Mouse (Mus musculus) hindbrain, embryonic 16.5 days (tissue): ENCODE data around the gene Cd164l2. TPM values are rescaled to one million over a fixed set of nuclear protein-coding genes. Genes with fewer than 3 reads are reported as not detected.

Experiments used
- ATAC-seq: fragments of 200-750 bp; cut with Nextera tagmentation; 2 replicates; pipeline ENCODE4 v1.8.0; 2017; ENCODE audit warnings: moderate TSS enrichment, moderate library complexity
- H3K27ac ChIP-seq: fragments of 300-500 bp; sonication (generic); 2 replicates; pipeline ENCODE4 v1.5.1; 2014; ENCODE audit warnings: low read depth, mild to moderate bottlenecking, control low read depth, low read length, moderate library complexity
- H3K27me3 ChIP-seq: fragments of 300-500 bp; sonication (generic); replicated peaks from 2 replicates; pipeline ENCODE4 v1.6.1; 2014; ENCODE audit warnings: low read length; ENCODE audit not compliant: control insufficient read depth, insufficient read depth
- H3K36me3 ChIP-seq: fragments of 300-500 bp; sonication (generic); 2 replicates; pipeline ENCODE4 v1.6.1; 2014; ENCODE audit warnings: mild to moderate bottlenecking, low read length, moderate library complexity, mixed read lengths; ENCODE audit not compliant: control insufficient read depth, insufficient read depth
- H3K4me1 ChIP-seq: fragments of 300-500 bp; sonication (generic); 2 replicates; pipeline ENCODE4 v1.6.1; 2014; ENCODE audit warnings: low read depth, low read length; ENCODE audit not compliant: control insufficient read depth, insufficient read depth
- H3K4me2 ChIP-seq: fragments of 300-500 bp; sonication (generic); 2 replicates; pipeline ENCODE4 v1.6.1; 2014; ENCODE audit warnings: mild to moderate bottlenecking, low read length, control low read depth, moderate library complexity
- H3K4me3 ChIP-seq: fragments of 300-500 bp; sonication (generic); 2 replicates; pipeline ENCODE4 v1.5.1; 2014; ENCODE audit warnings: mild to moderate bottlenecking, low read length, control low read depth, moderate library complexity
- H3K9ac ChIP-seq: fragments of 300-500 bp; sonication (generic); 2 replicates; pipeline ENCODE4 v1.6.1; 2014; ENCODE audit warnings: low read depth, mild to moderate bottlenecking, control low read depth, low read length, moderate library complexity
- H3K9me3 ChIP-seq: fragments of 300-500 bp; sonication (generic); 2 replicates; pipeline ENCODE4 v1.6.1; 2014; ENCODE audit warnings: mild to moderate bottlenecking, low read length, moderate library complexity; ENCODE audit not compliant: control insufficient read depth
- WGBS: fragments of 180-500 bp; shearing (Covaris S2); extraction: QIAGEN DNeasy Blood & Tissue Kit; methylation state at CpG from one replicate; pipeline ENCODE4 v1.1.7; 2014; 5-methylcytosine and 5-hydroxymethylcytosine counted together
- polyA plus RNA-seq: library from polyadenylated mRNA; unstranded; fragments of >200 nt; fragmentation: Nextera tagmentation; extraction: Ambion mirVana; gene quantifications from 2 replicates; pipeline ENCODE4 v1.2.1, GENCODE M21; 2015

The Cd164l2 gene
- polyA plus RNA-seq, 1 experiment from 2014 or later = 8.3 TPM

GRCm38 (mm10) chr4:133242710-133243109, 30.8 kb downstream of the Cd164l2 start:
- no peak for ATAC-seq
- Histone ChIP-seq H3K36me3 (no peaks in the 10 kb centered on the region), H3K4me1 (peaks cover 7% of the 10 kb centered on the region), H3K27me3 (peaks cover 47% of the 10 kb centered on the region), H3K9ac (no peak overlapping the region), H3K9me3 (no peaks in the 10 kb centered on the region), H3K4me3 (no peak overlapping the region), H3K4me2 (no peak overlapping the region), H3K27ac (no peak overlapping the region)
- WGBS = 49% methylated on average over 9 of the region's 9 CpGs

- H3K4me2 ChIP-seq = no peak overlapping the region
- H3K27ac ChIP-seq = no peak overlapping the region
- H3K4me1 ChIP-seq = peaks cover 7% of the 10 kb centered on the region
- H3K27me3 ChIP-seq = peaks cover 51% of the 10 kb centered on the region
- H3K9me3 ChIP-seq = no peaks in the 10 kb centered on the region
- no peak for ATAC-seq
- no peak overlapping the region for H3K4me3 ChIP-seq
- WGBS = 39% methylated on average over 13 of the region's 13 CpGs
- no peaks in the 10 kb centered on the region for H3K36me3 ChIP-seq
- H3K9ac ChIP-seq = no peak overlapping the region
These were observed 31.6 kb downstream of the Cd164l2 start for GRCm38 (mm10) chr4:133243538-133243937.

- Histone ChIP-seq H3K4me1 (peaks cover 7% of the 10 kb centered on the region), H3K4me3 (no peak overlapping the region), H3K9me3 (no peaks in the 10 kb centered on the region), H3K27ac (no peak overlapping the region), H3K27me3 (peaks cover 51% of the 10 kb centered on the region), H3K36me3 (no peaks in the 10 kb centered on the region), H3K4me2 (no peak overlapping the region), H3K9ac (no peak overlapping the region)
- 94% methylated on average over 1 of the region's 1 CpGs for whole genome bisulfite sequencing
- ATAC-seq = no peak
These were observed 32.4 kb downstream of the Cd164l2 start for GRCm38 (mm10) chr4:133244289-133244688.

- no peak for ATAC-seq
- Histone ChIP-seq H3K4me2 (no peak overlapping the region), H3K36me3 (no peaks in the 10 kb centered on the region), H3K27me3 (peaks cover 63% of the 10 kb centered on the region), H3K9ac (no peak overlapping the region), H3K4me1 (peaks cover 9% of the 10 kb centered on the region), H3K9me3 (no peaks in the 10 kb centered on the region), H3K27ac (no peak overlapping the region), H3K4me3 (no peak overlapping the region)
- WGBS = 33% methylated on average over 15 of the region's 15 CpGs
These were observed 35.1 kb downstream of the Cd164l2 start for GRCm38 (mm10) chr4:133247072-133247471.

- Histone ChIP-seq H3K4me1 (peaks cover 9% of the 10 kb centered on the region), H3K9me3 (no peaks in the 10 kb centered on the region), H3K36me3 (no peaks in the 10 kb centered on the region), H3K27ac (no peak overlapping the region), H3K4me3 (no peak overlapping the region), H3K4me2 (no peak overlapping the region), H3K9ac (no peak overlapping the region), H3K27me3 (peaks cover 62% of the 10 kb centered on the region)
- WGBS = 82% methylated on average over 13 of the region's 13 CpGs
- no peak for ATAC-seq
These were observed 36.0 kb downstream of the Cd164l2 start for GRCm38 (mm10) chr4:133247806-133248449.

GRCm38 (mm10) chr4:133250609-133251008, 38.7 kb downstream of the Cd164l2 start:
- peak overlapping the region; percentile 34 for H3K4me3 ChIP-seq
- no peak; the same call in 1 of the 2 replicates for ATAC-seq
- H3K4me1 ChIP-seq = peaks cover 9% of the 10 kb centered on the region
- peak overlapping the region; percentile 55 for H3K9ac ChIP-seq
- no peaks in the 10 kb centered on the region for H3K36me3 ChIP-seq
- H3K4me2 ChIP-seq = peak overlapping the region; percentile 56
- no peaks in the 10 kb centered on the region for H3K9me3 ChIP-seq
- WGBS = 4% methylated on average over 22 of the region's 22 CpGs
- H3K27me3 ChIP-seq = peaks cover 53% of the 10 kb centered on the region
- H3K27ac ChIP-seq = no peak overlapping the region

- H3K27ac ChIP-seq = no peak overlapping the region
- H3K36me3 ChIP-seq = no peaks in the 10 kb centered on the region
- peak overlapping the region; percentile 55 for H3K9ac ChIP-seq
- 2% methylated on average over 31 of the region's 31 CpGs for WGBS
- peaks cover 9% of the 10 kb centered on the region for H3K4me1 ChIP-seq
- peaks cover 51% of the 10 kb centered on the region for H3K27me3 ChIP-seq
- H3K4me2 ChIP-seq = peak overlapping the region; percentile 56
- peak overlapping the region; percentile 34 for H3K4me3 ChIP-seq
- no peaks in the 10 kb centered on the region for H3K9me3 ChIP-seq
- no peak for ATAC-seq
These were observed 39.3 kb downstream of the Cd164l2 start for GRCm38 (mm10) chr4:133251214-133251613.

GRCm38 (mm10) chr4:133252089-133252488, 40.2 kb downstream of the Cd164l2 start:
- H3K36me3 ChIP-seq = no peaks in the 10 kb centered on the region
- H3K9ac ChIP-seq = no peak overlapping the region
- peaks cover 9% of the 10 kb centered on the region for H3K4me1 ChIP-seq
- H3K4me2 ChIP-seq = no peak overlapping the region
- H3K27ac ChIP-seq = no peak overlapping the region
- peaks cover 49% of the 10 kb centered on the region for H3K27me3 ChIP-seq
- no peak overlapping the region for H3K4me3 ChIP-seq
- no peak for ATAC-seq
- 51% methylated on average over 4 of the region's 4 CpGs for WGBS
- H3K9me3 ChIP-seq = no peaks in the 10 kb centered on the region

- Histone ChIP-seq H3K4me2 (no peak overlapping the region), H3K9me3 (no peaks in the 10 kb centered on the region), H3K27ac (no peak overlapping the region), H3K9ac (no peak overlapping the region), H3K27me3 (peaks cover 43% of the 10 kb centered on the region), H3K4me1 (peaks cover 9% of the 10 kb centered on the region), H3K36me3 (no peaks in the 10 kb centered on the region), H3K4me3 (no peak overlapping the region)
- no peak for ATAC-seq
- WGBS = 67% methylated on average over 12 of the region's 12 CpGs
These were observed 41.5 kb downstream of the Cd164l2 start for GRCm38 (mm10) chr4:133253412-133253811.
